Mouse (Mus musculus): ENCODE measurements around the gene Alkbh3.

The Alkbh3 gene

DNA sequence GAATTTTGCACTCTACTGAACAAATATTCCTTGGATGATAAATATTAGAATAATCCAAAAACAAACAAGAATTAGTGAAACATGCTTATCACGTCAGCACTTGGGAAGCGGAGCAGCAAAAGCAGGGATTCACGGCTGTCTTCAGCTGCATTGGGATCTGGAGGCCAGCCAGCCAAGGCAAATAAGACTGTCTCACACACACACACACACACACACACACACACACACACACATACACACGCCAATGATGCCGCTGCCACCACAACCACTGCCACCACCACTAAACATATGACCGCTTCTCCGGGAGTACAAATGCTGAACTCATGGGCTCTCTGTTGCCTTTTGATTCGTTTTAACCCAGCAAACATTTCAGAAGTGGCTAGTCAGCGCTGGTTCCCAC, 56.9 kb downstream of the Alkbh3 start:
- no peak for DNase-seq

- DNase-seq, result no peak
These were observed 63.6 kb downstream of the Alkbh3 start for GRCm38 (mm10) chr2:93946976-93947375.

GRCm38 (mm10) chr2:93944855-93945254, 65.8 kb downstream of the Alkbh3 start:
- DNase-seq, result no peak

DNA sequence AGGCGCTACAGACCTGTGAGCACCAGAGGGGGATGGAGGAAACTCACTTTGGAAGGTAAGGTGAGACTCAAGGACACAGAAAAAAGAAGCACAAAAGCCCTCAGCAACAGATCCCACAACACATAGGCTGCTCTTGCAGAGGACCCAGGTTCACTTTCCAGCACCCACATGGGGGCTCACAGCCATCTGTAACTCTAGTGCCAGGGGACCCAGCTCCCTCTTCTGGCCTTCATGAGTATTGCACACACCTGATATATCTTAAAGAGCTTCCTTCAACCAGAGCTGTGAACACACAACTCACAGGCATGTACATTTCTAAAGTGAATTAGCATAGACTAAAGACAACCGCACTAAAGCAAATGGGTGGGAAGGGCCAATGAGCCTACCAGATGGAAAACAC, 66.5 kb downstream of the Alkbh3 start:
- no peak for DNase-seq

DNA sequence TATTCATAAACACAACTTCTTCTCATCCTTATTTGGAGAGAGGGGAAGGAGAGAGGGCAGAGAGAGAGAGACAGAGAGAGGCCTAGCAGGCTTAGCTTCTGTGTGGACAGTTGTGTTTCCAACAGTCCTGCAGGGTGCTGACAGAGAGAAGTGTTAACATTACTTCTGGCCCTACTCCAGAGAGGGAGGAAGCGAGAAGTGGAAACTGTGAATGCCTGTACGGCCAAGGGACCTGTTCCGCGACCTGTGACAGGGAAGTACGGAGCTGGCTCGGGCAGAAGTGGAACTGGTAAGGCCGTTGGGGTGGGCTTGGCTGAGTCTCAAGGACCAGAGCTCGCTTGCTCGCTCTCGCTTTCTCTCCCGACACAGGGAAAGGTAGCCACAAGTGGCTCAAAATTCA, 68.9 kb downstream of the Alkbh3 start:
- DNase-seq, result peak; percentile 30

DNA sequence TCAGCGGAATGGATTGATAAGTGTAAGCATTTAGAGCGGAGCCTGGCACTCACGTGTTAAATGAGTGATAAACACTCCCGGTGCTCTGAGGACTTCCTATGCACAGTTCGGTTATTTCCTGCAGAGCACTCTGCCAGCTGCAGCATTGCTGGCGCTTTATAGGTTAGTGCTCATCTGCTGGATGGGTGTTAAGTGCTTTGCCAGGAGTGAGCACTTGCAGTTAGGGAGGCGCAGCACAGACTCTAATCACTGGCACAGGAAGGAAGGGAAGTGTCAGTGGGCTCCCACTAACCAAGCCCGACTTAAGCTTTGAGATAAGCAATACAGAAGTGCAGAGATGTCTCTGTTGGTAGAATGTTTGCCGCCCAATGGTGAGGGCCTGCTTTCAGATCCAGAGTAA, 72.1 kb downstream of the Alkbh3 start:
- no peak for DNase-seq
